Mouse (Mus musculus): ENCODE measurements at regions not wholly inside any gene's neighbourhood (a gene's known extent, or its start where the extent isn't known, plus 50 kb on each side); places are given as distances from the start of the nearest gene placed in this dataset.
A peak's percentile ranks its signal among the peaks of the same experiment; 100 is the strongest.
"Not testable (repeated sequence)": the region's sequence is repeated elsewhere in the genome, so short reads cannot be mapped to it uniquely, and the experiment has no call there.

- DNase-seq (ENCODE audit: extremely low read depth, insufficient read length, low spot score): no peak
Measured at GRCm38 (mm10) chr17:42956588-42956987, 59.8 kb upstream of the Tnfrsf21 start.

- DNase-seq (ENCODE audit: extremely low read depth, insufficient read length, low spot score): no peak
Measured at GRCm38 (mm10) chr17:42954722-42955121, 61.6 kb upstream of the Tnfrsf21 start.

DNA sequence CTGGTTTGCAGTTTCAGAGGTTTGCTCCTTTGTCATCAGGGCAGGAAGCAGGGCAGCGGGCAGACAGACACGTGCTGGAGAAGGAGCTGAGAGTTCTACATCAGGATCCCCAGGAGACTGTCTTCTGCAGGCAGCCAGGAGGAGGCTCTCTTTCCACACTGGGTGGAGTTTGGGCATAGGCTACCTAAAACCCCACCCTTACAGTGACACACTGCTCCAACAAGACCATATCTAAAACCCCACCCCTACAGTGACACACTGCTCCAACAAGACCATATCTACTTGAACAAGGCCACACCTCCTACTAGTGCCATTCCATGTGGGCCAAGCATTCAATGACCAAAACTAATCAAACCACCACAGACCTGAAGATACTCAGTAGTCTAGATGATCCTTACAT lies 68.0 kb upstream of the Cd2ap start:
- no peak for DNase-seq (ENCODE audit: extremely low read depth, insufficient read length, low spot score)

DNA sequence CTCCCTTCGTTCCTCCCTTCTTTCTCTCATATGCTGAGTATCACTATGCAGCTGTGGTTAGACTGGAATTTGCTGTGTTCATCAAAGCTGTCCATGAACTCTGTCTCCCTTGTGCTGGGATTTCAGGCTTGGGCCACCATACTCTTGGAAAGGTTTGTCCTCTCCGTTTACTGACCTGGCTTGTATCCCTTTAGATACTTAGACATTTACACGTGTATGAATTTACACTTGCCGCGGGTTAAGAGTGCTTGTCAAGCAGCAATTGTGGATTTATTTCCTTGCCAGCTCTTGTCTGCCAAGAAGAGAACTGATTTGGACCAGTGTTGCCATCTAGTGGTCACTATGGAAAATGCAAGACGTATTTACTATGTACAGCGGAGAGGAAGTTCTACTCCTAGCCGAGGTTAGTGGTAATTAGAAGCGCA lies 66.8 kb upstream of the Cd2ap start:
- peak; percentile 62 for DNase-seq (ENCODE audit: extremely low read depth, insufficient read length, low spot score)

GRCm38 (mm10) chr17:42939476-42939875 lies 63.0 kb upstream of the Cd2ap start:
- no peak for DNase-seq (ENCODE audit: extremely low read depth, insufficient read length, low spot score)

GRCm38 (mm10) chr17:42938579-42938978 lies 62.1 kb upstream of the Cd2ap start:
- DNase-seq (ENCODE audit: extremely low read depth, insufficient read length, low spot score): peak; percentile 34

DNA sequence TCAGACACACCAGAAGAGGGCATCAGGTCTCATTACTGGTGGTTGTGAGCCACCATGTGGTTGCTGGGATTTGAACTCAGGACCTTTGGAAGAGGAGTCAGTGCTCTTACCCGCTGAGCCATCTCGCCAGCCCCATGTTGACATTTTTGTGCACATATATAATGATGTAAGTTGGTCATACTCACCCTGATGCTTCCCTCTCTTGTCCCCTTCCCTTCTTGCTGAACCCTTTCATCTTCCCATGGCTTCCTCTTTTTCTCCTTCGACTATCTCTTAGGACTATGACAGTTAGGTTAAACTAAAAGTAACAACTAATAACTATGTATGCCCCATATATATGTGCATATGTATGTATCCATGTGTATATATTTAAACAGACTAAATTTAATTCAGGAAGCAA lies 61.0 kb upstream of the Cd2ap start:
- not testable (repeated sequence) for DNase-seq (ENCODE audit: extremely low read depth, insufficient read length, low spot score)

DNA sequence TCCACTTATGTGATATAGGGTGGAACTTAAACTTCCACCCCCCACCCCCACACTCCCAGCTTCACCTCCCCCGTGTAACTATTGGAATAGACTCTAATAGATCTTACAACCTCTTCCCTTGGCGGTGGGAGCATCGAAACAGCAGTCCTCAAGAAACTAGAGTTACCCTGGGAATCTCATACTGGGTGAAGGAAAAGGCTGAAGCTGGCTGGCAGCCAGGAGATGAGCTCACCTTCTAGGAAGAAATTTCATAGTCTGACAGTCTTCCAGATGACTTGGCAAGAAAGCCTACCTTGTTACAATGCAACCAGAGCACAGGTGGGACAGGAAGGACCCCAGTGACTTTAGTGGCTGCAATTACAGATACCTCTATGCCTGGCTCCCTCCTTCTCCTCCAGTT lies 57.6 kb upstream of the Cd2ap start:
- DNase-seq (ENCODE audit: extremely low read depth, insufficient read length, low spot score): no peak

DNA sequence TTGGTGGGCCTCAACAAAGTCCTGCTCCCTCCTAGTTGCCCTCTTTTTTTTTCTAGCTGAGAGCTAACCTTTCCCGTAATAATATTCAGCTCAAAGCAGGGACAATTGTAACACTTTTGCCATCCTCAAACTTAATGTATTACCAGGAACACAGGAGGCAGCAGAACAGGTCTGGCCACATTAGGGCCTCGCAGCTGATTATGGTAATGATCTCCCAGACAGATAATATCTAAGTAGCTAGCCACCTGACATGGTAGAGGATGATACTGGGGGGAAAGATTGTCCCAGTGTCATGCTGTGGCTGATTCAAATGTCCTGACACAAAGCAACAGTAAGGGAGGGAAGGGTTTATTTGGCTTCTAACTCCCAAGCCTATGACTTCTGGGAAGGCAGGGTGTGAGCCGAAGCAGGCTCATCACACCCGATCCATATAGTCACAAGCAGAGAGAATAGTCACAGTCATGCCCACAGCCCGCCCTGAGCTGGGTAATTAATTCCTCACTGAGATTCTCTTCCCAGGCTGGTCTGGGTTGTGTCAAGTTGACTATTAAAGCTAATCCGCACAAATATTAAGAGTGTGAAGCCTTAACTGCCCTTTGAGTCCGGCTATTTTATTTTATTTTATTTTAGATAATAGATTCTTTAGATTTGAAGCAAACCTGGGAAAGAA lies 57.0 kb upstream of the Cd2ap start:
- no peak for DNase-seq (ENCODE audit: extremely low read depth, insufficient read length, low spot score)

- no peak for DNase-seq (ENCODE audit: extremely low read depth, insufficient read length, low spot score)
Measured at GRCm38 (mm10) chr17:42927320-42927719, 50.9 kb upstream of the Cd2ap start.
